Mouse (Mus musculus) embryo, embryonic 10 days (tissue): ENCODE measurements around the gene Gsdma3.
A peak's percentile ranks its signal among the peaks of the same experiment; 100 is the strongest.
"Not testable (repeated sequence)": the region's sequence is repeated elsewhere in the genome, so short reads cannot be mapped to it uniquely, and the experiment has no call there.

ENCODE experiments used
- DNase-seq: peaks from one replicate; pipeline ENCODE4 v3.0.0-alpha.2; 2015; ENCODE audit warnings: low spot score

The Gsdma3 gene

GRCm38 (mm10) chr11:98595955-98596354 is 30.2 kb upstream of the Gsdma3 start:
- no peak for DNase-seq

GRCm38 (mm10) chr11:98597363-98597762 is 28.8 kb upstream of the Gsdma3 start:
- DNase-seq: peak; percentile 81

- no peak for DNase-seq
Observed at GRCm38 (mm10) chr11:98597991-98598390, 28.2 kb upstream of the Gsdma3 start, which contains the start of gene Lrrc3c. TSS of gene Lrrc3c (plus strand) at chr11:98598291.

GRCm38 (mm10) chr11:98598851-98599290 is 27.3 kb upstream of the Gsdma3 start:
- no peak for DNase-seq

DNA sequence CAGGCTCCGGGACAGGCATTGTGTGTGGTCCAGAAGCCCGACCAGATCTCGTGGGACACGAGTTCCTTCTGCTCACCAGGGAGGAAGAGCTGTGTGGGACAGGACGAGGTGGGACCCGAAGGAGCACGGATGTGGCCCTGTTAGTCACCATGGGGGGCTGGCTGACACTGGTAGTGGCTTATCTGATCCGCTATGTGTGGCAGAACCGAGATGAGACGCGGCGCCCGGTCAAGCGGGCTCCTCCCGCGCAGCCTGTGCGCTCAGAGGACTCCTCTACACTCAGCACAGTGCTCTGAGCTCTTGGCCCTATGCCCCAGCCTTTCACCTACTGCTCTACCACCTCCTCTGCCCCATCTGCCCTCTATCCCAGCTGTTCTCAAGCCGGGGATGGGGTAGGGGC is 26.9 kb upstream of the Gsdma3 start:
- DNase-seq: no peak

DNA sequence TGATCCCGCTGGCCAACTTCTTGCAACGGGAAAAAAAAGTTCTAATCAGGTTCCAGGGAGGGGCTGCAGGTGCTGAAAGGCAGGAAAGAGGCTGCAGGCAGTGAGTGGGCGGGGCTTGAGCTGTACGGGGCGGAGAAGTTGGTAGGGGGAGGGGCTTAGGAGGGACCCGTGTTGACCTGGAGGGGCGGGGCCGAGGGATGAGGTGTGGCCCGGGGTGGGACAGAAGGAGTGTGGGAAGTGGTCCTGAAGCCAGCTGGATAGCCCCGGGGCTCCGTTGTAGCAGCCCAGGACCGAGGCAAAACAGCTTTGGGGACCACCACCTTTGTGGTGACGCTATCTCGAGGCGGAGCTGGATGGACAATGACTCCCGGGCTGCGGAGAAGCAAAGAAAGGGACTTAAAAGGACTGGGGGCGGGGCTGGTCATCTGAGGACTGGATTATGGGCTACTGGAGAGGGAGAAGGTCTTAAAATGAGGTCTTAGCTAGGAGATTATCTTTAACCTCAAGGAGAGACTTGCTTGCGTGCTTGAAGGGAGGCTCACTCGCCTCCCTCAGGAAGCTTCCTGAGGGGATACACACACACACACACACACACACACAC is 24.0 kb upstream of the Gsdma3 start:
- DNase-seq: peak; percentile 70

- no peak for DNase-seq
Observed at GRCm38 (mm10) chr11:98603953-98604352, 22.2 kb upstream of the Gsdma3 start.

- DNase-seq: not testable (repeated sequence)
Observed at GRCm38 (mm10) chr11:98604911-98605310, 21.2 kb upstream of the Gsdma3 start.

- DNase-seq: peak; percentile 84
Observed at GRCm38 (mm10) chr11:98606763-98607162, 19.4 kb upstream of the Gsdma3 start.

- no peak for DNase-seq
Observed at GRCm38 (mm10) chr11:98620791-98621190, 5.4 kb upstream of the Gsdma3 start.

DNA sequence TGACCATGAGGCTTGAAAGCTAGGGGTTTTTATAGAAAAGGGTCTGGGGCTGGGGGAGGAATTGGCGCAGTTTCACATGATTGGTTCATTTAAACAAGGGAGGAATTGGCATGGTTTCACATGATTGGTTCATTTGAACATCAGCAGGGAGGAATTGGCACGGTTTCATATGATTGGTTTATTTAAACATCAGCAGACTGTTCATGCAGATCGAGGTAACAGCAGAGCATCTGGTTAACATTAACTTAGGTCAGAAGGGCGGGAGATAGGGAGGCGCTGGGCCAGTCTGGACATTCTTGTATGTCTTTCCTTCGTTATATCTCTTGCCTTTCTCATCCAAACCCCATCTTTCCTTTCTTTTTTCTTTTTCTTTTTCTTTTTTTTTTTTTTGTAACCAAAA is 2.2 kb upstream of the Gsdma3 start:
- DNase-seq: not testable (repeated sequence)

GRCm38 (mm10) chr11:98624381-98624780 is 1.8 kb upstream of the Gsdma3 start:
- not testable (repeated sequence) for DNase-seq

GRCm38 (mm10) chr11:98628706-98629105 is 2.5 kb downstream of the Gsdma3 start:
- no peak for DNase-seq

DNA sequence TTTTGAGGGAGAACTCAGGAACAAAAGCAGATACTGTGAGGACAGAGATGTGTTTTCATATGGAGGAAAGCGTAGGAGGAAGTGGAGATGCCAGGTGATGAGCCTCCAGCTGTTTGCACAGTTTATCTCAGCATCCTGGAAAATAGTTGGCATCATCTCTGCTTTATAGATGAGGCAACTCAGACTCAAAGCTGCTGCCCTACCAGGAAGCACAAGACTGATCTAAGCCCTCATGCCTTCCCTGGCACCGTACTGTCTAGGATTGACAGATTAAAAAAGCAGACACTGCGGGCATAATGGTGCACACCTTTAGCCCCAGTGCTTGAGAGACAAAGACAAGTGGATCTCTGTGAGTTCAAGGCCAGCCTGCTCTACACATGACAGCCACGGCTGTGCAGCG is 4.5 kb downstream of the Gsdma3 start:
- no peak for DNase-seq

GRCm38 (mm10) chr11:98635312-98635970 is 9.3 kb downstream of the Gsdma3 start:
- peak; percentile 25 for DNase-seq

DNA sequence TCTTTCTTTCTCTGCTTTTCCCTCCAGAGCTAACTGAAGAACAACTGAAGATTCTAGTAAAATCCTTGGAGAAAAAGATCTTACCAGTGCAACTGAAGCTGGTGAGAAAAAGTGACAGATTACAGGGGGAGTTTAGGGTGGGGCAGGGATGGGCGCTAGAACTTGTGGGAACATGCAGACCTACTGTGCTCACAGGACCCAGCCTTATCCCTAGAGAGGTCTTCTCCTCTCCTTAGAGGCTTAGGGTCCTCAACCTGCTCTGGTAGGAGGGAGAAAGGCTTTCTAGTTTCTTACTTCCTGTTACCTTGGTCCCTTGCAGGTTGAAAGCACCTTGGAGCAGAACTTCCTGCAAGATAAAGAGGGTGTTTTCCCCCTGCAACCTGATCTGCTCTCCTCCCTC is 11.3 kb downstream of the Gsdma3 start:
- no peak for DNase-seq

DNA sequence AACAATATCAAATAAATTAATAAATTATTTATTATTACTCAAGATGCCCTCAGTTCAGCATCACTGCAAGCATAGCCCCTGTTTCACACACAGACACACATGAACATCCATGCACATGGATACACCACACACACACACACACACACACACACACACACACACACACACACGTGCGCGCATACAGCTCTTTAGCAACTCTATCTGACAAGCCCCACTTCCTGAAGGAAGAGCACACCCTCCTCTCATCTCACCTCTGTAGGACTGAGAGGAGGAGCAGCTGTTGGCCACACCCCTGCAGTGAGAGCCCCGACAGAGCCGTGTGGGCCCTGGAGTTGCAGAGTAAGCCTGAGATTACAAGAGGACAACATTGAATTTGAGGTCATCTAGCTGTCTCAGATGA is 13.9 kb downstream of the Gsdma3 start:
- no peak for DNase-seq

DNA sequence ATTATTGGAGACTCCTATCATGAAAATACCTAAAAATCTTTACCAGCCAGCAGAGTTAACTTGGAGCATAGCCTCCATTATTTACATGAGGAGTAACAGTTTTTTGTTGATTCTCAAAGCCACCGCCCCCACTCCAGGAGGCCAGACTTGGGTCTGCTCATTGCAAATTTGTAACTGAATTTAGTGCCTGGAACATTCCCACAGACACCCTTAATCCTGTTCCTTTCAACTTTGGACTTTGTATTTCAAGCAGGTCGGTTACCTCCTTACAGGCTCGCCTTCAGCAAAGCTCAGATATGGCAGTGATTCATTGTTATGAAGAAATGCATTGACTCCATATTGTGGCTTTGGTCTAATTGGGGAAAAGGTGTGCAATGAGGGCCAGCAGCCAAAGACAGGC is 18.6 kb downstream of the Gsdma3 start:
- no peak for DNase-seq

DNA sequence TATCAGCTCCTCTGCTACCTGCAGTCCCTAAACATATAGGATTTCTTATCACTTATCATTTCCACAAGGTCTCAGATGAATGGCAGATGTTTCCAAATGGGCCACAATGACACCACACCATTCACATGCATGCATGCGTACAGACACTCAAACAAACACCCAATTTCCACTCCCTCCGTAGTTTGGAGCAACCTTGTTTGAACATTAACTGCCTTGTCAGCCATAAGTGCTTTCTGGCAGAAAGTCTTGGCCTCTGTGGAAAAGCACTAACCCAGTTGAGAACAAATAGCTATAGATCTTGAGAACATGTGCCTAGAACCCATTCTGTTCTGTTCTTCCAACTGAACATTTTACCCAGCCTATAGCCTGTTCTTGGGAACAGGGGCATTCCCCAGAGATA is 19.8 kb downstream of the Gsdma3 start:
- no peak for DNase-seq

DNA sequence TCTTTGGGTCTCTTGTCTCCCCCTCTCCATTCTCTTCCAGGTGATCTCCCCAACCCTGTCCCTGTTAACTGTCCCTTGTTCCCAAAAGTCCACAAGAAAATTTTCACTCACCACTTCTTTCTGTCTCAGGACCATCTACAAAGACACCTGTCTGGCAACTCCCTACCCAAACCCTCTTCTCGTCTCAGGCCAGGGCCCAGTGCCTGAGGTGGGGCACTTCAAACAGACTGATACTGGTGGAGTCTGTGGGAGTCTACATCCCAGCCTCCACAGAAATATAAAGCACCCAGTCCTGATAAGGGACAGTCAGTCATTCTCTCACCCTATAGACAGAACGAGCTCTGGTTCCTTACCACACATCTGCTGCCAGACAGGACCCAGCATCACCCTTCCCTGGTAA is 20.3 kb downstream of the Gsdma3 start, which contains the start of gene Gsdma2:
TSS of gene Gsdma2 (plus strand) at position 301 of the 400 bp plus-strand sequence.
- DNase-seq: no peak

DNA sequence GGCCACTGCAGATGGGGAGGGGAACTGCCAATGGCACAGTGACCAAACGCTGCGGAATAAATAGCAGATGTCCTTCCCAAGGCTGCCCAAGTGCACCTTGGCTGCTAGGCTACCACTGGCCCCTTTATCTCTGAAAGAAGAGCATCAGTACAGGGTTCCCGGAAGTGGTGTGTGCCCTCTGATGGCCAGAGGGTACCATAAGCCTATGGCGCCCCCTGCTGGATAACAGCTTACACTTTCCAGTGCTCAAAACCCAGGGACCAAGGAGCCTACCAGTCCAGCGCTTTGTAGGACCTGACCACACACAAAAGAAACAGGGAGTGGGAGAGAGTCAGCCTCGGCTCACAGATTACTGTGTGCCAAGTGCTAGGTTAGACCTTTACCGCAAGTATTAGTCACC is 28.9 kb downstream of the Gsdma3 start:
- DNase-seq: peak; percentile 71

GRCm38 (mm10) chr11:98660517-98660916 is 34.4 kb downstream of the Gsdma3 start:
- DNase-seq: peak; percentile 74

GRCm38 (mm10) chr11:98664091-98664490 is 37.9 kb downstream of the Gsdma3 start, which contains the start of gene Gsdma:
TSS of gene Gsdma (plus strand) at chr11:98664351.
- no peak for DNase-seq

DNA sequence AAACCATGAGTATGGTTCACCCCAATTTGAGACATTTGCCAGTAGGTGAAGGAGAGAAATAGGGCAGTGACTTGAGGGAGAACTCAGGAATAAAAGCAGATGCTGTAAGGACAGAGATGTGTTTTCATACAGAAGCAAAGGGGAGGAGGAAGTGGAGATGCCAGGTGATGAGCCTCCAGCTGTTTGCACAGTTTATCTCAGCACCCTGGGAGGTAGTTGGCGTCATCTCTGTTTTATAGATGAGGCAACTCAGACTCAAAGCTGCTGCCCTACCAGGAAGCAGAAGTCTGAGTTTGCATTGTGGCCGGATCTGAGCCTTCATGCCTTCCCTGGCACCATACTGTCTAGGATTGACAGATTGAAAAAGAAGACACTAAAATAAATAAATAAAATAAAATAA is 42.8 kb downstream of the Gsdma3 start:
- no peak for DNase-seq
